Mouse (Mus musculus) liver, adult 2 months (tissue): ENCODE results near the gene Hsp90ab1. TPM values are rescaled to one million over a fixed set of nuclear protein-coding genes. Genes with fewer than 3 reads are reported as not detected.
A peak's percentile ranks its signal among the peaks of the same experiment; 100 is the strongest.

Experiments
- DNase-seq: peaks from one replicate; pipeline ENCODE4 v3.0.0-alpha.2; 2011; ENCODE audit warnings: low read depth, low spot score; ENCODE audit errors: extremely low read depth
- H3K27ac ChIP-seq: fragments of 200-500 bp; replicated peaks from 2 replicates; pipeline ENCODE4 v1.5.1; 2012; ENCODE audit warnings: low read depth, mild to moderate bottlenecking, control low read depth, inconsistent platforms, low read length; ENCODE audit not compliant: insufficient read depth
- H3K27me3 ChIP-seq: fragments of 200-500 bp; 2 replicates; pipeline ENCODE4 v1.6.1; 2012; ENCODE audit warnings: mild to moderate bottlenecking, moderate library complexity, low read length, inconsistent platforms; ENCODE audit not compliant: control insufficient read depth, insufficient read depth
- H3K36me3 ChIP-seq: fragments of 200-500 bp; 2 replicates; pipeline ENCODE4 v1.6.1; 2012; ENCODE audit warnings: low read length, inconsistent platforms; ENCODE audit not compliant: control insufficient read depth, insufficient read depth
- H3K4me1 ChIP-seq: fragments of 200-500 bp; 2 replicates; pipeline ENCODE4 v1.6.1; 2011; ENCODE audit warnings: low read length; ENCODE audit not compliant: control insufficient read depth, insufficient read depth
- H3K4me3 ChIP-seq: fragments of 200-500 bp; 2 replicates; pipeline ENCODE4 v1.5.1; 2011; ENCODE audit warnings: low read depth, mild to moderate bottlenecking, control low read depth, low read length, moderate library complexity; ENCODE audit not compliant: insufficient read depth
- H3K79me2 ChIP-seq: fragments of 200-500 bp; 2 replicates; pipeline ENCODE4 v1.6.1; 2012; ENCODE audit warnings: inconsistent platforms, mild to moderate bottlenecking, low read length, moderate library complexity; ENCODE audit not compliant: control insufficient read depth, insufficient read depth
- H3K9ac ChIP-seq: fragments of 200-500 bp; 2 replicates; pipeline ENCODE4 v1.6.1; 2012; ENCODE audit warnings: low read depth, mild to moderate bottlenecking, control low read depth, inconsistent platforms, low read length
- CTCF ChIP-seq: fragments of 200-500 bp; IDR thresholded peaks from 2 replicates; pipeline ENCODE4 v1.5.1; 2011; ENCODE audit warnings: low read depth, low read length, control low read depth
- POLR2A ChIP-seq: fragments of 200-500 bp; IDR thresholded peaks from 2 replicates; pipeline ENCODE4 v1.6.1; 2011; ENCODE audit warnings: low read length, control low read depth; ENCODE audit not compliant: insufficient read depth; ENCODE audit errors: extremely low read depth
- WGBS: fragments of 180-500 bp; shearing (Covaris S2); methylation state at CpG from one replicate; pipeline ENCODE4 v1.1.7; 2018; 5-methylcytosine and 5-hydroxymethylcytosine counted together
- polyA plus RNA-seq: library from polyadenylated mRNA; depleted of rRNA; stranded (reverse); fragments of >200 nt; gene quantifications from 2 replicates; pipeline ENCODE4 v1.2.3, GENCODE M21; 2012
- total RNA-seq: library from RNA; depleted of rRNA; stranded (reverse); fragments of >200 nt; gene quantifications from 2 replicates; pipeline ENCODE4 v1.2.3, GENCODE M21; 2014

The Hsp90ab1 gene
- total and polyA plus RNA-seq, 2 experiments = 226 to 248 TPM

DNA sequence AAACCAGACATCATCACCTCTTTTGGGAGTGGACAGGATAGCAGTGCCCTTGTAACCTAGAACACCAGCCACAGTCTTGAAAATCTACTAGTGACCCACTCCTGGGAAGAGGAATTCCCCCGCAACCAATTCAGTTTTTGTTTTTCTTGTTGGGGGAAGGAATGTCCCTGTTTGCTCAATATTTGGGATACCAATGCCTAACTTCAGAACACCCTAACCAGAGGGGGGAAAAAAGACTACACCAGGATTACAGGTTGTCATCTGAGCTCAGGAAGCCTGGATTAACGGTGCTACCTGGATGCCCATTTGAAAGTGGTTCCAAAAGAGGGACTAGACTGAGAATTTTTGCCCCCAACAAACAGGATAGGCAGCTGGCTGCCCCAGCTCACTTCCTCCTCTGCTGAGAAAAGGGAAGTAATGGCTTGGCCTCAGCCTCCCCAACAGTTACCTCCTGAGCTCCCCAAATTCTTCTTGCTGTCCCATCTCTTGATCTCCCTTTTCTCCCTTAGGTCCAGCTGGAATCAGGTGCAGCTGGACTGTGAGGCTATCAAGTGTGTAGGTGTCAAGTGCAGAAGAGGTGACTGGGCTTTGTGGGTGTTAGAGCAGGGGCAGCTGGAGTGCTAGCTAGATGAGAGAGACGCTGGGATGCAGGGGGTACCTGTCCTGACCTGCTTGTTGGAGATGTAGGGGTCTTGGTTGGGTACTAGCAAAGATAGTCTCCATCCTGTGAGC is 16.4 kb downstream of the Hsp90ab1 start:
- peak overlapping the region; percentile 31; the same call in 1 of the 2 replicates for H3K9ac ChIP-seq
- H3K27me3 ChIP-seq = no peaks in the 10 kb centered on the region
- DNase-seq = no peak
- H3K36me3 ChIP-seq = no peaks in the 10 kb centered on the region
- no peaks in the 10 kb centered on the region for H3K4me1 ChIP-seq
- H3K79me2 ChIP-seq = no peaks in the 10 kb centered on the region
- H3K4me3 ChIP-seq = peak overlapping the region; percentile 71
- no peak for TF ChIP-seq POLR2A
- H3K27ac ChIP-seq = peak overlapping the region; percentile 10; the same call in 1 of the 2 replicates
- 62% methylated on average over 3 of the region's 3 CpGs for WGBS

DNA sequence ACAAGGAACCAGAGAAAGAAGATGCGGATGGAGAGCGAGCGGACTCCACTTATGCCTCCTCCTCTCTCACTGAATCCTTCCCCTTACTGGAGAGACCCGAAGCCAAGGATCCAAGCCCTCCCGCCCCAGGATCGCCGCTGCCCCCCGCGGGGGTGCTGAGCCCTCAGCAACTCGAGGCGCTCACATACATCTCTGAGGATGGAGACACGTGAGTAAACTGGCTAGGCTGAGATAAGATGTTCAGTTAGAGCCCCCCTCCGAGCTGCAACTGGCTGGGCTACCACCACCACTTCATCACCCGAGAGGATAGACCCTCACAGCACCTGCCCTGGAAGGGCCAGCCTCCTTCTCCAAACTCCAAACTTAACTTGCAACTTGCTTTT is 17.0 kb downstream of the Hsp90ab1 start:
- Histone ChIP-seq H3K4me3 (peak overlapping the region; percentile 71), H3K36me3 (no peaks in the 10 kb centered on the region), H3K27ac (no peak overlapping the region), H3K4me1 (no peaks in the 10 kb centered on the region), H3K79me2 (no peaks in the 10 kb centered on the region), H3K27me3 (no peaks in the 10 kb centered on the region), H3K9ac (peak overlapping the region; percentile 68)
- no peak for TF ChIP-seq CTCF
- no peak for TF ChIP-seq POLR2A
- 13% methylated on average over 14 of the region's 14 CpGs for WGBS
- DNase-seq = no peak

DNA sequence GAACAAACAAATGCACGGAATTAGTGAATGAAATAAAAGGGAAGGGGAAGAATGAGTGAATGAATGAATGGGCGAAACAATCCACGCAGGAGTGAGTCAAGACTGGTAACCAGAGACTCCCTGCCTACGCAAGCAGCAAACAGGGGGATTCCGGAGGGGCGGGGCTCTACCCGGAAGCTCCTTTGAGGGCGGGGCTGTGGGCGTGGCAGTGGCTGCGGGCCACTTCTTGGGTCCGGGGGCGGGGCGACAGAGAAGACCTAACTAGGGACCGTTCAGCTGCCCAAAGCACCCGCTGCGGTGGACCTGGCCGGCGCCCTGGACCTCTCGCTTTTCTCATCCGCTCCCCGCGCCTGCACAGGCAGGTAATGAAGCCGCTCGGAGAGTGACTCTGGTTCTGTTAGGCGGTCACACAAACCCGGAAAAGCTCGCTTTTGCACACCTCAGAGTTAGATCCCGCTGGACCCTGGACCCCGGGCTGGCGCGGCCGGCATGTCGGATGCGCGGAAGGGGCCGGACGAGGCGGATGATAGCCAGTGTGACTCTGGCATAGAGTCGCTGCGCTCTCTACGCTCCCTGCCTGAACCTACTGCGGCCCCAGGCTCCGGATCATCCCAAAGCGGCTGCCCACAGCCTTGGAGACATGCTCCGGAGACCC is 17.5 kb downstream of the Hsp90ab1 start, which contains the start of gene Nfkbie:
Gene Nfkbie (plus strand): TSS at position 252 of the 655 bp plus-strand sequence.
- no peaks in the 10 kb centered on the region for H3K4me1 ChIP-seq
- no peaks in the 10 kb centered on the region for H3K36me3 ChIP-seq
- TF ChIP-seq POLR2A = peak; percentile 65
- no peak for TF ChIP-seq CTCF
- H3K9ac ChIP-seq = peak within 1 kb of the TSS; percentile 68
- no peaks in the 10 kb centered on the region for H3K79me2 ChIP-seq
- no peak within 1 kb of the TSS for H3K27ac ChIP-seq
- DNase-seq = peak; percentile 59
- peak within 1 kb of the TSS; percentile 71 for H3K4me3 ChIP-seq
- H3K27me3 ChIP-seq = no peaks in the 10 kb centered on the region
- under 1% methylated on average over 45 of the region's 45 CpGs for WGBS

DNA sequence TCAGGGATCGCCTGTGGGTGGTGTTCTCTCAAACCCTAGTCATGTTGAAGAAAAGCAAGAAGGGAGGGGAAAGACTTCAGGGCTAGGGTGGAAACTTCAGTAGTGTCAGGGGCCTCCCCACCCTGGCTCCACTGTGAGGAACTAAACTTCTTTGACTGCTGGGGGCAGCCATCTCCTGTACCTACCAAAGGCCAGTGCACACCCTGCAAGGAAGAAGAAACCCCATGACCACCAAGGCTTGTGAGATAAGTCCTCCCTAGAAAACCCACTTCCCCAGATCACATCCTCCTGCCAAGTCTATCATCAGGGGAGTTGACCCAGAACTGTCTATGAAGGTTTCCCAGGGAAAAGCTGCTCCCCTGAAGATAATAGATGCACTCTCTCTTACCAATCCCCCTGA is 18.7 kb downstream of the Hsp90ab1 start:
- Histone ChIP-seq H3K27me3 (peaks cover 2% of the 10 kb centered on the region; the same call in 1 of the 2 replicates), H3K9ac (no peak overlapping the region), H3K4me3 (no peak overlapping the region), H3K4me1 (no peaks in the 10 kb centered on the region), H3K27ac (no peak overlapping the region), H3K36me3 (no peaks in the 10 kb centered on the region), H3K79me2 (no peaks in the 10 kb centered on the region)
- DNase-seq = no peak
- 47% methylated on average over 1 of the region's 1 CpGs for WGBS
- TF ChIP-seq CTCF (no peak), POLR2A (no peak)

DNA sequence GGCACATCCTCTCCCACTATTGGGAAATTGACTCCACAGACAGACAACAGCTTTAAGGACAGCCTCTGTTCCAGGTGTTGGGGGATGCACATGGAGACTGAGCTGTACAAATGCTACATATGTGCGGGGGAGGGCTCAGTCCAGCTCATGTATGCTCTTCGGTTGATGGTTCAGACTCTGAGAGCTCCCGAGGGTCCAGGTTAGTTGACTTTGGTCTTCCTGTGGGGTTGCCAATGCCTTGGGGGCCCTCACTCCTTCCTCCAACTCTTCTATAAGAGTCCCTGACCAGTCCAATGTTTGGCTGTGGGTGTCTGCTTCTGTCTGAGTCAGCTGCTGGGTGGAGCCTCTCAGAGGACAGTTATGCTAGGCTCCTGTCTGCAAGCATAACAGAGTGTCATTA is 20.0 kb downstream of the Hsp90ab1 start:
- no peak for DNase-seq
- Histone ChIP-seq H3K36me3 (no peaks in the 10 kb centered on the region), H3K4me3 (no peak overlapping the region), H3K27me3 (peaks cover 11% of the 10 kb centered on the region; the same call in 1 of the 2 replicates), H3K27ac (no peak overlapping the region), H3K4me1 (no peaks in the 10 kb centered on the region), H3K9ac (no peak overlapping the region), H3K79me2 (no peaks in the 10 kb centered on the region)
- TF ChIP-seq POLR2A (no peak), CTCF (no peak)
- WGBS = 84% methylated on average over 3 of the region's 3 CpGs
